Mouse (Mus musculus): ENCODE data around the gene Satb2.

The Satb2 gene

GRCm38 (mm10) chr1:56978151-56978700, at the start of gene Satb2:
Satb2 (minus strand) TSS chr1:56978650.
- in situ Hi-C loops (cut with MboI, MseI) = loop anchor here (25.0 kb wide), 1 partner anchor 1091 kb away; no protein-coding TSS in a partner anchor

GRCm38 (mm10) chr1:57018941-57019340, 40.5 kb upstream of the Satb2 start:
- in situ Hi-C loops (cut with MboI, MseI) = no loop called here

GRCm38 (mm10) chr1:57013856-57014255, 35.4 kb upstream of the Satb2 start:
- in situ Hi-C loops (cut with MboI, MseI) = no loop called here

DNA sequence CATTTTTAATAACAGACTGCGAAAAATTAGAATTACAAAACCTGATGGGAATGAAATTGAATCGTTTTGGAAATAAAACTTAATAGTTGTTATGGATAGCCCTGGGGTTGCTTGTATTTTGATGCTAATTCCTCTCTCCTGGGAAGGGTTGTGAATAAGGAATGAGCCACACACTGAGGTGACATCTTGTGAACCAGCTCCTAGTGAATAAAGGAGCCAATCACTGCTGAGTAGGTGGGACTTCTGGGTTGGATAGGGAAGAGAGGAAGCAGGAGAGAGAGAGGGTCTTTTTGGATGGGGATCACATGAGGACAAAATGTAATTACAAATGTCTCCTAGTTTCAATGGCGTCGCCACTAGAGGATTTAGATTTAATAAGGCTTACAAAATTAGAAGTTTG, 30.7 kb upstream of the Satb2 start:
- in situ Hi-C loops (cut with MboI, MseI) = no loop called here

DNA sequence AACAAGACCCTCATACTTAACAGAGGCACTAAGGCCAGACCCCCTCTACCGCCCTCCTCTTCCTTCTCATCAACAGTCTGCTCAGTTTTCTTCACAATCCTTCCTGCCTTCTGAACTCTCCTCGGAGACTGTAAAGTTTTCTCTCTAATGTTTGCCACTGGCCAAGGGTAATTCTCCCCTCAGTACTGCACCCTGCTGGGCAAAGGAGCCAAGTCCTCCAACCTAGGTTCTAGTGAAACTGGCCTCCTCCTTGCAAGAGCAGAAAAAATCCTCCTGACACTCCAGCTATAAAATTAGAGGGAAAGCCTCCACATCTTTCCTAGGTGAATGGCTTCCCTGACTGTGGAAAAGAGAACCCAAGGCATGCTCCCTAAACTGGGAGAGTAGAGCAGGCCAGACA, 16.6 kb upstream of the Satb2 start:
- in situ Hi-C loops (cut with MboI, MseI) = loop anchor here (25.0 kb wide), 1 partner anchor 1108 kb away; no protein-coding TSS in a partner anchor

GRCm38 (mm10) chr1:56992310-56992709, 13.9 kb upstream of the Satb2 start:
- in situ Hi-C loops (cut with MboI, MseI) = loop anchor here (25.0 kb wide), 1 partner anchor 1105 kb away; no protein-coding TSS in a partner anchor

GRCm38 (mm10) chr1:56991613-56992012, 13.2 kb upstream of the Satb2 start:
- in situ Hi-C loops (cut with MboI, MseI) = loop anchor here (25.0 kb wide), 1 partner anchor 1104 kb away; no protein-coding TSS in a partner anchor

GRCm38 (mm10) chr1:56984483-56984810, 6.0 kb upstream of the Satb2 start:
- in situ Hi-C loops (cut with MboI, MseI) = loop anchor here (25.0 kb wide), 1 partner anchor 1097 kb away; no protein-coding TSS in a partner anchor

- in situ Hi-C loops (cut with MboI, MseI) = loop anchor here (25.0 kb wide), 1 partner anchor 1097 kb away; no protein-coding TSS in a partner anchor
Observed at GRCm38 (mm10) chr1:56983771-56984482, 5.5 kb upstream of the Satb2 start.

DNA sequence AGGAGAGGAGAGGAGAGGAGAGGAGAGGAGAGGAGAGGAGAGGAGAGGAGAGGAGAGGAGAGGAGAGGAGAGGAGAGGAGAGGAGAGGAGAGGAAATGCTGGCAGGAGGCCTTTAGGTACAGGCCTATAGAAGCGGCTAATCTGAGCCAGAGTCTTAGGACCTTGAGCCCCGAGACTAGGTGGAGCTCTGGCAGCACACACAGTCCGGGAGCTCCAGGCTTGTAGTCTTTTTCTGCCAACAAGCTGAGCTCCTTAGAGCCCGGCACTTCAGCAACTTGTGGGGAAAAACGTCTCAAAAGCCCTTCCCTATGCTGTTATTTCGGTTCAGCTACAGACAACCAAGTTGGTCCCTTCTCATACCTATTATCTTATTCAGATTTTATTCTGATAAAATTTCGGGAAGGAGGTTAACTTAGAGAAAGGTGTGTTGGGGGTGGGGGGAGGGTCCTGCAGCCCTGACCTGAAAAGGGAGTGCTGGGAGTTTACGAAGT, 4.7 kb upstream of the Satb2 start:
- in situ Hi-C loops (cut with MboI, MseI) = loop anchor here (25.0 kb wide), 1 partner anchor 1096 kb away; no protein-coding TSS in a partner anchor

DNA sequence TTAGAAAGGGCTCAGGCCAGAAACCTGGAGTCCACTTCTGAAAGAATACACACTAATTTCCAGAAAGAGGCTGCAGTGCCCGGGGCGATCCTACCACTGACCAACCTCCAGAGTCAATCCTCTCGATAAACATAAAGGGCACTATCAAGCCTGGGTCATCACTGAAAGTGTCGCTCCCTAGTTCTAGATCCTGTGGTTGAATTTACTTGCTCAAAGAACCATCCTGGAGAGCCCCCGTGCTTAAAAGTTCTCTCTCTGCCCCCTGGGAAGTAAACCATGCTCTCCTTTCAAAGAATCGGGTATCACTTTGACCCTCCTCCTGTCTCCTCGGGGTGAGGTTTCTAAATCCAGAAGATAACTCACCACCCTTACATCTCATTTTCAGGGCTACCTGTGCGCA, 4.2 kb upstream of the Satb2 start:
- in situ Hi-C loops (cut with MboI, MseI) = loop anchor here (25.0 kb wide), 1 partner anchor 1095 kb away; no protein-coding TSS in a partner anchor

GRCm38 (mm10) chr1:56981947-56982555, 3.6 kb upstream of the Satb2 start:
- in situ Hi-C loops (cut with MboI, MseI) = loop anchor here (25.0 kb wide), 1 partner anchor 1095 kb away; no protein-coding TSS in a partner anchor

- in situ Hi-C loops (cut with MboI, MseI) = loop anchor here (25.0 kb wide), 1 partner anchor 1094 kb away; no protein-coding TSS in a partner anchor
Observed at GRCm38 (mm10) chr1:56981508-56981907, 3.1 kb upstream of the Satb2 start.

DNA sequence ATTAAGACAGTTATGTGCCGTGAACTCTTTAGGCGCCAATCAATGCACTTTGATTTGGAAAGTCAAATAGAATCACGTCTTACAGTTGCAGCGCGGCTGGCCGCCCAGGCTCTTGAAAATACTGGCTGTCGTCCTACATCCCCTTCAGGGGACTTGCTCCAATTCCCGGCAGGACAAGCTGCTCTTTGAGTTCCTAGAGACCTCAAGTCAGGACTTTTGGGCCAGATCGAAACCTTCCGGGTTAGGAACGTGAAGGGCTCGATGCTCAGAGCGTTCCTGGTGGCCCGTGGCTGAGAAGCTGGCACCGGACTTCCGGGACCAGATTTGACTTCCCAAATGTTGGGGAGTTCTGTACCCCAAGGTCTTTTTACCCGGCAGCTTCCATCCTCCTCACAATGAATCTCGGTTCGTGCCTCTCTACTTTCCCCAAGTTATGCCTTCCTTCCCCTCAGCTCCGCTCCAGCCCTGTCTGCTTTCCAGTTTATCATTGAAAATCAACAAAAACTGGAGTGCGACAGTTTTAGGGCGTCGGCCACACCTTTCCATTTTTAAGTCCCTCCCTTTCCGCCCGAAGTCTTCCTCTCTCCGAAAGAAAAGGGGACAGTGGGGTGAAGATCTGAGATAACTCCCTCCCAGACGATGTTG, 2.3 kb upstream of the Satb2 start:
- in situ Hi-C loops (cut with MboI, MseI) = loop anchor here (25.0 kb wide), 1 partner anchor 1093 kb away; no protein-coding TSS in a partner anchor

- in situ Hi-C loops (cut with MboI, MseI) = loop anchor here (25.0 kb wide), 1 partner anchor 1092 kb away; no protein-coding TSS in a partner anchor
Observed at GRCm38 (mm10) chr1:56979531-56980395, 1.3 kb upstream of the Satb2 start.

DNA sequence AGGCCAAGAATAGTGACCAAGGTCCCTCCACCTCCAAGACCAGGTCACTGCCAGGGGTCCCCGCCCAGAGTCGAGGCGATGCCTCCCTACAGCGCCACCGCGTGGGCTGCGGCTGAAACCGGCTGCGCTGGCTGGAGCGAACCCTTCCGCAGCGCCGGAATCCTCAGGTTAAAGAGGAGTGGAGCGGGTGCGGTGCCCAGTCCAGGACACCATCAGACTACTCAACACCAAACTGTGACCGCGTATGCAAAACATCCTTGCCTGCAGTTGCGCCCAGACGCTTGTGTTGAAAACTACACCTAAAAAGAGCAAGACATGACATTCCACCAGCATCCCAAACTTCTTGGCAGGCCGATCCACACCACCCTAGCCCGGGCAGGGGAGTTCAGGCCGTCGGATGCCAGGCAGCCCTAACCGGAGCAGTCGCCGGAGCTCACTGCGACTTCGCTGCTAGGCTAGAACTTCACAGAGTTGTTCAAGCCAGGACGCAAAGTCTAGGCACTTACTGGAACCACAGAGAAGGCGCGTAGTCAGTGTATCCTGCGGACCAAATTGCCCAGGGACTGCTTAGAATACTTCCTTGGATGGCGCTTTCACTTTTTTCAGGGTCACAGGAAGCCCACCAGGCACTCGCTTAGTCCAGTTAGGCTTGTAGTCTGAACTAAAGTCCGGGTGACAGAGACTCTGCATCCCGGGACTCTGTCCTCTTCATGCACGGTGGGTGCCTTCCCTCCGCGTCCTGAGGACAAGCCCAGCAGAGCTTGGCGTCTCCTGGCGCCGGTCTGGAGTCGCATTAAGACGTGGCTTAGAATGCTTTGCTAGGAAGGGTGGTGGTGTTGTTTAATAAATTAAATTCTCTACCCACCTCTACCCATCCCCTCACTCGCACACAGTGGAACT, 999 bp downstream of the Satb2 start:
- in situ Hi-C loops (cut with MboI, MseI) = loop anchor here (25.0 kb wide), 1 partner anchor 1090 kb away; no protein-coding TSS in a partner anchor

- in situ Hi-C loops (cut with MboI, MseI) = loop anchor here (25.0 kb wide), 1 partner anchor 1089 kb away; no protein-coding TSS in a partner anchor
Observed at GRCm38 (mm10) chr1:56976825-56977104, 1.7 kb downstream of the Satb2 start.

GRCm38 (mm10) chr1:56976044-56976824, 2.2 kb downstream of the Satb2 start:
- in situ Hi-C loops (cut with MboI, MseI) = loop anchor here (25.0 kb wide), 1 partner anchor 1089 kb away; no protein-coding TSS in a partner anchor

DNA sequence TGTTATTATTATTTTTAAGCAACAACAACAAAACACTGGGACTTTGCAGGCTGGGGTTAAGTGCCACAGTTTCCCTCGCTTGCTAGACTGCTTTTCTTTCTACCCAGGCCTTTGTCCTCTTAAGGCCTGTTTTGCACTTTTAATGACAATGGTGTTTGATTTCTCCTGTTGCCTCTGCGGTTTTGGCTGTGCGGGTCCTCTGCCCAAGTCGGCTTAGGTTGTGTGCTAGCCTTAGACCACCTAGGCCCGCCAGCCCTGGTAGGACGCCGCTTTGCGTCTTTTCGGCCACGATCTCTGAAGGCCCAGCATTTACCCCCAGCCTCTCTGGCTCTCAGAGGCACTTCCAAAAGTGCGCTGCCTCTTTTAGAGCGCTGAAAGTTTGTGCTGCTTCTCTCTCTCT, 2.9 kb downstream of the Satb2 start:
- in situ Hi-C loops (cut with MboI, MseI) = loop anchor here (25.0 kb wide), 1 partner anchor 1088 kb away; no protein-coding TSS in a partner anchor
